Mouse (Mus musculus): ENCODE measurements around the gene Smyd3. TPM values are rescaled to one million over a fixed set of nuclear protein-coding genes. Genes with fewer than 3 reads are reported as not detected.

Gene Smyd3
- total and polyA plus RNA-seq, 2 experiments, result 1.4 to 7.0 TPM

DNA sequence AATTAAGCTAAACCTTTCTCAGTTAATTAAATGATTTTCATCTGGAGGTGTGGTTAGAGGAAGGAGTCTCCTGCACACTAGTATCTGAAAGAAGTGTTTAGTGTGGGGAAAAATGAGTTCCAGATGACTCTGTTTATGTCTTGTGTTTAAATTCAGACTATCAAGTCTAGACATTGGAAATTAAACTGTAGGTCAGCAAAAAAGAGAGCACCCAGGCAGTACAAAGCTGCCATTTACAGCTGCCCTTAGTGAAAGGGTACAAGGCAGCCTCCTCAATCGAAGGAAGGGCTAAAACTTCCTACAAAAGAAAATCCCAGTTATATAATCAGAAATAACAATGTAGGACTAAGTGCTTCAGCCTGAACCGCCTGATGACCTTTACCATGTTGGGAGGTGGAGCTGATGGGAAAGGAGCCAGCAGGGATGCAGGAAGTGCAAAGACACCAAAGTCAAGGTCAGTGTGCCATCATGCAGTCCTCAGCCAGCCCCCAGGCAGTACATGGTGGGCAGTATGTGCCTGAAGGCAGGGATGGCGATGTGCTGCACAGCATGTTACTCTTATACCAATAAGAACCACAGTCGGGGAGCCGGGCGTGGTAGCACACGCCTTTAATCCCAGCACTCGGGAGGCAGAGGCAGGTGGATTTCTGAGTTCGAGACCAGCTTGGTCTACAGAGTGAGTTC is 319.2 kb downstream of the Smyd3 start:
- no peaks in the 10 kb centered on the region for H3K27me3 ChIP-seq (ENCODE audit: control insufficient read depth, insufficient read depth, low read length)
- DNase-seq (ENCODE audit: extremely low read depth, low read depth, low spot score), result no peak
- WGBS, result 88% methylated on average over 9 of the region's 9 CpGs
- no peak overlapping the region for H3K9ac ChIP-seq (ENCODE audit: low read depth, low read length)
- H3K36me3 ChIP-seq (ENCODE audit: control insufficient read depth, insufficient read depth, low read length), result no peaks in the 10 kb centered on the region
- H3K4me1 ChIP-seq (ENCODE audit: control insufficient read depth, insufficient read depth, low read length), result no peaks in the 10 kb centered on the region
- no peaks in the 10 kb centered on the region for H3K79me2 ChIP-seq (ENCODE audit: control insufficient read depth, insufficient read depth, low read length)
- H3K4me3 ChIP-seq (ENCODE audit: insufficient read depth, low read depth, low read length), result no peak overlapping the region
- no peak overlapping the region for H3K27ac ChIP-seq (replicated peaks; ENCODE audit: insufficient read depth, low read depth, low read length)
- no peak for TF ChIP-seq POLR2A (IDR thresholded peaks at IDR 0.05; ENCODE audit: extremely low read depth, insufficient read depth, low read length)
- no peak for TF ChIP-seq CTCF (IDR thresholded peaks at IDR 0.05; ENCODE audit: low read depth, low read length)

DNA sequence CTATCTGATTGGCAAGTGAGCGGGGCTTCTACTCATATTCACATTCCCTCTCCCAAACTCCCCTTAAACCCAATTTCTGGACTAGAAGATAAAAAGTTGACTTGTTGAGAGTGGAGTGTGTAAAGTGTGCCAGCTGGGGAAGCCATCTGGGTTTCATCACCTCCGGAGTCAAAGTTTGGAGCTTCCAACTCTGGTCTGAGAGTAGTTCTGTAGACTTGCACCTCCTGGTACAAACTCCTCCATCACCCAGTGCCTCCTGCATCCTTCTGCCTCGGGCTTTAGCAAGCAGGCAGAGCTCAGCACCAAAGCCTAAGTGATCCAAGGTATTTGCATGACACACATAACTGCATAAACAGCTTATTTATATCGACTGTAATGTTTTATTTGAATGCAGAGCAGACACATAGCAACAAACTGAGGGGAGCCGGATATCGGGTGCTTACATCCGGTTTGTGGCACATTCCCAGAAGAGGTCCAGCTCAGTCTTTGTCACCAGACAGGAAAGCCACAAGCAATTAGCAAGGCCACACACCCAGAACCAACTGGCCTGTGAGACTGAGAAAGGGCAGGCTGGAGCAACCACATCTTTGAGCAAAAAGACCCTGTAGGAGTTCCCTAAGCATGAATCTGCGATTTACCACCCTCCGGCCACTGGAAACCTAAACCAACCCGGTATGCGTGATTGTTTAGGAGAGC is 319.9 kb downstream of the Smyd3 start:
- Histone ChIP-seq H3K79me2 (ENCODE audit: control insufficient read depth, insufficient read depth, low read length) (no peaks in the 10 kb centered on the region), H3K4me1 (ENCODE audit: control insufficient read depth, insufficient read depth, low read length) (no peaks in the 10 kb centered on the region), H3K27ac (replicated peaks; ENCODE audit: insufficient read depth, low read depth, low read length) (no peak overlapping the region), H3K27me3 (ENCODE audit: control insufficient read depth, insufficient read depth, low read length) (no peaks in the 10 kb centered on the region), H3K36me3 (ENCODE audit: control insufficient read depth, insufficient read depth, low read length) (no peaks in the 10 kb centered on the region), H3K4me3 (ENCODE audit: insufficient read depth, low read depth, low read length) (no peak overlapping the region), H3K9ac (ENCODE audit: low read depth, low read length) (no peak overlapping the region)
- peak; percentile 10 for DNase-seq (ENCODE audit: extremely low read depth, low read depth, low spot score)
- WGBS, result 76% methylated on average over 11 of the region's 11 CpGs
- TF ChIP-seq POLR2A (IDR thresholded peaks at IDR 0.05; ENCODE audit: extremely low read depth, insufficient read depth, low read length) (no peak), CTCF (IDR thresholded peaks at IDR 0.05; ENCODE audit: low read depth, low read length) (no peak)

DNA sequence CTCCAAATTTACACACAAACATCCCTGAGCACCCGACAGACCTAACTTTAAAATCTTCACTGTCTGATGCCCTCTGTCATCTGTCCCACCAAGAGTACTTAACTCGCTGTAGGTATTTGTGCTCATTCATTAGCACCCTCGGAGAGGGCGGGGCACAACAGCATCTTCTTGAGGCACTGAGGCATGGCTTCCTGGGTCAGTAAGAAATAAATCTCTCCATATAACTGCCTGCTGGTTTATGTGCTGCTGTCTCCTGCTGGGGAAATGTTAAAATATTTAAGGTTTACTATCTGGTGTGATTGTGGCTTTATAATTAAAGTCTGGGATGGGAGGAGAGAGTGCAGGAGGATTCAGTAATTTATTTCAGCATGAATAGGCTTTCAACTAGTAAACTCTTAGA is 320.7 kb downstream of the Smyd3 start:
- Histone ChIP-seq H3K36me3 (ENCODE audit: control insufficient read depth, insufficient read depth, low read length) (no peaks in the 10 kb centered on the region), H3K79me2 (ENCODE audit: control insufficient read depth, insufficient read depth, low read length) (no peaks in the 10 kb centered on the region), H3K9ac (ENCODE audit: low read depth, low read length) (no peak overlapping the region), H3K27me3 (ENCODE audit: control insufficient read depth, insufficient read depth, low read length) (no peaks in the 10 kb centered on the region), H3K4me1 (ENCODE audit: control insufficient read depth, insufficient read depth, low read length) (no peaks in the 10 kb centered on the region), H3K4me3 (ENCODE audit: insufficient read depth, low read depth, low read length) (no peak overlapping the region), H3K27ac (replicated peaks; ENCODE audit: insufficient read depth, low read depth, low read length) (no peak overlapping the region)
- WGBS, result 91% methylated on average over 4 of the region's 4 CpGs
- DNase-seq (ENCODE audit: extremely low read depth, low read depth, low spot score), result no peak
- TF ChIP-seq POLR2A (IDR thresholded peaks at IDR 0.05; ENCODE audit: extremely low read depth, insufficient read depth, low read length), result no peak
- no peak for TF ChIP-seq CTCF (IDR thresholded peaks at IDR 0.05; ENCODE audit: low read depth, low read length)

DNA sequence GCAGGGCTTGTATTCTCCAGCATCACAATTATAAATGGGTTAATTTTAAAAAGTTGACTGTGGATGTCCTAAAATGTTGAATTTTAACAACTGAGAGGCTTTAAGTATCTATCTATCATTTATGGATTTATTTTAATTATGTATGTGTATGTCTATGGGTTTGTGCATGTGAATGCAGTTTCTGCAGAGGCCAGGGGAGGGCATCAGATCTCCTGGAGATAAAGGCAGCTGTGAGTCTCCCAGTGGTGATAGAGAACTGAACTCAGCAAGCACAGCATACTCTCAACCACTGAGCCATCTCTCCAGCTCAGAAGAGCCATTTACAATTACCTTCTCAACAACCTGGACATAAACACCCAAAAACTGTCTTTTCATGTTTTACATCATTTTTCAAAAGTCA is 321.4 kb downstream of the Smyd3 start:
- no peak for DNase-seq (ENCODE audit: extremely low read depth, low read depth, low spot score)
- H3K4me1 ChIP-seq (ENCODE audit: control insufficient read depth, insufficient read depth, low read length), result no peaks in the 10 kb centered on the region
- no peaks in the 10 kb centered on the region for H3K36me3 ChIP-seq (ENCODE audit: control insufficient read depth, insufficient read depth, low read length)
- TF ChIP-seq POLR2A (IDR thresholded peaks at IDR 0.05; ENCODE audit: extremely low read depth, insufficient read depth, low read length) (no peak), CTCF (IDR thresholded peaks at IDR 0.05; ENCODE audit: low read depth, low read length) (peak; percentile 5; the same call in 1 of the 2 replicates)
- no peaks in the 10 kb centered on the region for H3K27me3 ChIP-seq (ENCODE audit: control insufficient read depth, insufficient read depth, low read length)
- no peak overlapping the region for H3K9ac ChIP-seq (ENCODE audit: low read depth, low read length)
- H3K4me3 ChIP-seq (ENCODE audit: insufficient read depth, low read depth, low read length), result no peak overlapping the region
- H3K27ac ChIP-seq (replicated peaks; ENCODE audit: insufficient read depth, low read depth, low read length), result no peak overlapping the region
- H3K79me2 ChIP-seq (ENCODE audit: control insufficient read depth, insufficient read depth, low read length), result no peaks in the 10 kb centered on the region

DNA sequence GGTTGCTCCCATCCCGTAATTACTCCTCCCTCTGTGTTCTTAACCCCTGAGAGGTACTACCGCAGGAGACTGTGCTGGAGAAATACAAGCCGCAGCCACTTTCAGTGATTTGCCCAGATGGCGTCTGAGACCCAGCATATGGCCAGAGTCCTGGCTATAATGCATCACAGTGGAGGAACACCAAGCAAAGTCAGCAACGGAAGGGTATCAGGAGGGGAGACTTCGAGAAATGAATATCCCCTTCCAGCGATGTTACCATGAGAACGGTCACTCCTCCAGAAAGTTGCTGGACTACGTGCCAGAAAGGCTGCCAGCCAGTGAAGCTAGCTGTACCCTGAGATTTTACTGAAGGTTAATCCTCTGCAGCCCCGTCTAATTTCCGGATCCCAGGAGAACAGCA is 325.1 kb downstream of the Smyd3 start:
- Histone ChIP-seq H3K36me3 (ENCODE audit: control insufficient read depth, insufficient read depth, low read length) (no peaks in the 10 kb centered on the region), H3K27ac (replicated peaks; ENCODE audit: insufficient read depth, low read depth, low read length) (no peak overlapping the region), H3K27me3 (ENCODE audit: control insufficient read depth, insufficient read depth, low read length) (no peaks in the 10 kb centered on the region), H3K79me2 (ENCODE audit: control insufficient read depth, insufficient read depth, low read length) (no peaks in the 10 kb centered on the region), H3K9ac (ENCODE audit: low read depth, low read length) (no peak overlapping the region), H3K4me1 (ENCODE audit: control insufficient read depth, insufficient read depth, low read length) (no peaks in the 10 kb centered on the region), H3K4me3 (ENCODE audit: insufficient read depth, low read depth, low read length) (no peak overlapping the region)
- WGBS, result 94% methylated on average over 11 of the region's 11 CpGs
- TF ChIP-seq CTCF (IDR thresholded peaks at IDR 0.05; ENCODE audit: low read depth, low read length) (no peak), POLR2A (IDR thresholded peaks at IDR 0.05; ENCODE audit: extremely low read depth, insufficient read depth, low read length) (no peak)
- no peak for DNase-seq (ENCODE audit: extremely low read depth, low read depth, low spot score)

DNA sequence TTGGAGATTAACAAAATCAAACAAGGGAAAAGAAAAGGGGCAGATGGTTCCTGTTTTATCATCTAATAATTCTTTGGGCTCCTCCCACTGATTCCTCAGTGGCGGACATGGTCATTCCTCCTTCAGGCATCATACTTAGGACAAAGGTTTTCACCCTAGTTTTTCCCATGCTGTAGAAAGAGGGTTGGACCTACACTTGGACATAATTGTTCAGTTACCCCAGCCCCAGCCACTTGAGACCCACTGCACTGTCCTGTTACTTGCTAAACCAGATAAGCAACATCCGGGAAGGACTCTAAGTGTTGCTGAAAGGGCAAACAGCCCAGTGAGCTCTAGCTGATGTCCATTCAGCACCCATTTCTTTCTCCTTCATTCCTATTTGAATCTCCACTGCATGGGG is 327.0 kb downstream of the Smyd3 start:
- no peak for TF ChIP-seq CTCF (IDR thresholded peaks at IDR 0.05; ENCODE audit: low read depth, low read length)
- TF ChIP-seq POLR2A (IDR thresholded peaks at IDR 0.05; ENCODE audit: extremely low read depth, insufficient read depth, low read length), result no peak
- no peaks in the 10 kb centered on the region for H3K4me1 ChIP-seq (ENCODE audit: control insufficient read depth, insufficient read depth, low read length)
- H3K27me3 ChIP-seq (ENCODE audit: control insufficient read depth, insufficient read depth, low read length), result no peaks in the 10 kb centered on the region
- no peaks in the 10 kb centered on the region for H3K36me3 ChIP-seq (ENCODE audit: control insufficient read depth, insufficient read depth, low read length)
- no peak overlapping the region for H3K4me3 ChIP-seq (ENCODE audit: insufficient read depth, low read depth, low read length)
- DNase-seq (ENCODE audit: extremely low read depth, low read depth, low spot score), result no peak
- 76% methylated on average over 2 of the region's 2 CpGs for WGBS
- no peak overlapping the region for H3K27ac ChIP-seq (replicated peaks; ENCODE audit: insufficient read depth, low read depth, low read length)
- H3K79me2 ChIP-seq (ENCODE audit: control insufficient read depth, insufficient read depth, low read length), result no peaks in the 10 kb centered on the region
- H3K9ac ChIP-seq (ENCODE audit: low read depth, low read length), result no peak overlapping the region

Measured in liver, adult 2 months (tissue).